Mouse (Mus musculus): ENCODE data around the gene Agpat2.

Gene Agpat2

GRCm38 (mm10) chr2:26575378-26575777 lies 28.8 kb downstream of the Agpat2 start:
- no peak for DNase-seq (ENCODE audit: low read depth, low spot score)

DNA sequence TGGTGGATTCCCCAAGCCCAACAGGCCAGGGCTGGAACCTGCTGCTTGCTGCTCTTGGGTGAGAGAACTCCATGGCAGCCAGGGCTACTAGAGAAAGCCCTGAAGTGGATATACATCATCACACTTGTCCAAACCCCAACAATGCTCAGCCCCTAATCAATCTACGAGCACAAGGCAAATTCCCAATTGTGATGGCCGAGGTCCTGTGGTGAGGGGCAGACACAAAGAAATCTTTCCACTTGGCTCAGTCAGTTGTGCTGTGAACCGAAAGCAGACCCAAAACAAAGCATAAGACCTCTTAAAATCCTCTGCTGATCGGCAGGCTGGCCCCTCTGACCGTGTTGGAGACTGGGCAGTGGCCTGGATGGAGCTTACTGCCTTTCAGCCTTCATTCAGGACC lies 29.4 kb downstream of the Agpat2 start:
- DNase-seq (ENCODE audit: low read depth, low spot score): no peak

DNA sequence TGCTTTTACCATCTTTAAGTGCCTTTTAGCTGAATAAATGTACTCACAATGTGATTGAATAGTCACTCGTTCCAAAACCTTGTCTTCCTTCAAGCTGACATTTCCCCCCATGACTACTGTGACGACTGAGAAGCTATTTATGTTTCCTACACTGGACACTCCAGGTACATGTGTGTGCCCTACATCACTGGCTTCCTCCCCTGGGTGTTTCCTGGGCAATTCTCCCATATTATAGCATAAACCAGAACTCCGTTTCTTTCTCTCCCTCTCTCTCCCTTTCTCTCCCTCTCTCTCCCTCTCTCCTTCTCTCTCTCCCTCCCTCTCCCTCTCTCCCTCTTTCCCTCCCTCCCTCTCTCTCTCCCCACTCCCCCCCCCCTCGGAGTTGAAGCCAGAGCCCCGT lies 30.4 kb downstream of the Agpat2 start:
- no peak for DNase-seq (ENCODE audit: low read depth, low spot score)

DNA sequence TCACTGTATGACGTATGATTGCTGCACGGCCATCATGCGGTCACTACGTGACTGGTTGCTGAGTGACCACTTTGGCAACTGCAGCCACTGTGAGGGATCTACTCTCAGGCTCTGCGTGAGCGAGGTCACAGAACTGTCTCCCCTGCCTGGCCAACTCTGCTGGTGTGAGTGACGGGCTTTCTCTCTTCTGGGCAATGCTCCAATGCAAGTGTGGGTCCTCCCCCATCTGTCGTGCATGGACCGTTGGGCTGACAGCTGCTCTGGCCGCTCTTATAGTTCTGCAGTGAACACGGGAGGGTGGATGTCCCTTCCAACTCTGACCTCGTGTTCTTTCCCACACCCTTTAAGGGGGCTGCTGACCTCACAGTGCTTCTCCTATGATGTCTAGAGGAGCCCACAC lies 30.8 kb downstream of the Agpat2 start:
- no peak for DNase-seq (ENCODE audit: low read depth, low spot score)

GRCm38 (mm10) chr2:26571826-26572225 lies 32.4 kb downstream of the Agpat2 start:
- DNase-seq (ENCODE audit: low read depth, low spot score): no peak

GRCm38 (mm10) chr2:26571400-26571799 lies 32.8 kb downstream of the Agpat2 start:
- no peak for DNase-seq (ENCODE audit: low read depth, low spot score)

GRCm38 (mm10) chr2:26570034-26570433 lies 34.2 kb downstream of the Agpat2 start:
- DNase-seq (ENCODE audit: low read depth, low spot score): peak; percentile 49

DNA sequence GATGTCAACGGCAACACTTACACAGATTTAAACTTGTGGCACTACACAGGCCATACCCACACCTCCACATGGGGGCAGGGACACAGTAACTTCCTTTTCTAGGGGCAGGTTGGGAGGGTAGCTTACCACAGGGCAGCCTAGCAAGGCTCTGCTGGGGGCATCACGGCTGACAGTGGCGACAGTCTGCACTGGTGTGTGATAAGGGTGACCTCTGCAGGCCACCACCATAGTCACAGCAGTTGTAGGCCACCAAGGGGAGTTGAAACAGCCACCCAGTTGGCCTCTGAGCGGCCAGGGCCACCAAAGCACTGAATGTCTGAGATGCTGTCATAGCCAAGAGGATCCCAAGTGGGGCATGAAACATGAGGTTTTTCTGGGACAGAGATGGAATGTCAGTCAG lies 38.0 kb downstream of the Agpat2 start:
- peak; percentile 72 for DNase-seq (ENCODE audit: low read depth, low spot score)

DNA sequence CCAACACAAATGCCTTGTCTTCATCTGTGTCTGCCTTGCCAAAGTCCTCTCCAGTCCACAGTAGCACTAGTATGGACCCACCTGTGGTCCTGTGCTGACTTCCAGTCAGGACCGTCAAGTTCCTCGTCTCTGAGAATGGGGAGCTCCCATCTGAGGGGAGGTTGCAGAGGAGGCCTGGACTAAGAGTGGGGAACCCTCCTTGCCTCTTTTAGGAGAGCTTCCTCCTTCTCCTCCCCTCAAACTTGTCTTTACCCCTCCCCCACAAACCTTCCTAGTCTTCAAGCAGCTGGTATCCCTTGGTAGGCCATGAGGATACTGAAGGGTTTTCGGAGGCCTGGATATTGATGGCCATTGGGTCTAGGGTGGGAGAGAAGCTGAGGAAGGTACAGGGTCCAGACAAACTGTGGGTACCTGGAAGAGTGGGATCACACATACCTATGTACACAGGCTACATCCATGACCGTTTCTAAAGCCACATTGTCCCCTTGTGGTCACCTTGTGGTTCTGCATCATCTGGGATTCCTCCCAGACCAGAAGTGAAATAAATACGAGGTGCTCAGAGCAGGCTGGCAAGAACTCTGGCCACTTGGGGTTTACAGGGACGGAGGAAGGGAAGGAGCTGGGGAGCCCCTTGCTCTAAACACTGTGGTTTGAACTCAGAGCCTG lies 42.7 kb downstream of the Agpat2 start:
- DNase-seq (ENCODE audit: low read depth, low spot score): peak; percentile 67

GRCm38 (mm10) chr2:26560506-26560905 lies 43.7 kb downstream of the Agpat2 start:
- DNase-seq (ENCODE audit: low read depth, low spot score): no peak

DNA sequence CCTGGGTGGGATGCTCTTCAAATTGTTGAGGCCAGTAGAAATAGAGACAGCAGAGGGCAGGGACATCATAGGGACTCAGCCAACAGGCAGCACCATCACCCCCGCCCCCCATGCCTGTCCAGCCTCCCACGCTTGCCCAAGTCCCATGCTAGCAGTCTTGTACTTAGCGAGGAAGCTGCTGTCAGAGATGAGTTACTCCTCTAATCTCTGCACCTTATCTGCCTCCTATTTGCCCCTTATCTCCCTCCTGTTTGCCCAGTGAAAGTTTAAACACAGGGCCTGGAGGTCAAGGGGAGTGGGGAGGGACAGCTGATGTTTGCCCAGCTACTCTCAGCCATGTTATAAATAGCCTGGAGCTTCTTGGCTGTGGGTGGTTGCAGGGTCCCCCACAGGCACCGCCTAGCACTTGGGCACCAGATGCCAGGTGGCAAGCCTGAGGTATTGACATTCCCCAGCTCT lies 47.7 kb downstream of the Agpat2 start:
- no peak for DNase-seq (ENCODE audit: low read depth, low spot score)

GRCm38 (mm10) chr2:26555076-26555475 lies 49.1 kb downstream of the Agpat2 start:
- DNase-seq (ENCODE audit: low read depth, low spot score): no peak

GRCm38 (mm10) chr2:26553904-26554303 lies 50.3 kb downstream of the Agpat2 start:
- no peak for DNase-seq (ENCODE audit: low read depth, low spot score)

DNA sequence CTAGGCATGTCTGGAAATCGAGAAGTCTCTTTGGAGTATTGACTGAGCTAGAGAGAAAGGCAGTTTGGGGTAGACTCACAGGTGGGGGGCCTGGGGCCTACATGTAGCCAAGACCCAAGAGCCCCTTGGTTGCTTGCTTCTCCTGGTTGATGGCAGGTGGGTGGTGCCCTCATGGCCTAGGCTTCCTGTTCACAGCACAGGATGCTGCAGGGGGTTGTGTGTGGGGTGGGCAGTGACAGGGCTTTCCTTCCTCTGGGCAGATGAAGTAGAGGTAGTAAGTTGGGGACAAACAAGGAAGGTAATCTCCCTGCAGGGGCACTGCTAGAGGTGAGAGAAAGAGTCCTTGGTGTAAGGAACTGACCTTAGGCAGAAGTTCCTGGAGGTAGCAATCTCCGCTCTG lies 52.2 kb downstream of the Agpat2 start:
- DNase-seq (ENCODE audit: low read depth, low spot score): no peak

DNA sequence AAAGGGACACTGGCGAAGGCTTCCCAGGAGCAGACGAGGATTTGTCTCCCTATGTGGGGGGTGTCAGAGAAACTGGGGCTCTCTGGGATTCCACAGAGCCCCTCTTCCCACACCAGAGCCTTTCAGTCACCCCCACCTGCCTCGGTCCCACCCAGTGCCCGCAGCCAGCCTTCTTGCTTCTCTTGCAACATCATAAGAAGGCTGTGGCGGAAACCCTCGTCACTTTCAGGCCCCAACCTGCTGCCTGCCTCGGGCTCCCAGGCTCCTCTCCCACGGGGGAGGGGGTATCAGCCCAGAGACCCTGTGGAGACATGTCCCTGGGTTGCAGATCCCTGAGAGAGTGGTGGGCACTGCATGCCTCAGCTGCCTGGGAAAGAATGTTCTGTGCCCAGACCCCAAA lies 52.8 kb downstream of the Agpat2 start:
- no peak for DNase-seq (ENCODE audit: low read depth, low spot score)

GRCm38 (mm10) chr2:26550777-26551176 lies 53.4 kb downstream of the Agpat2 start:
- no peak for DNase-seq (ENCODE audit: low read depth, low spot score)

DNA sequence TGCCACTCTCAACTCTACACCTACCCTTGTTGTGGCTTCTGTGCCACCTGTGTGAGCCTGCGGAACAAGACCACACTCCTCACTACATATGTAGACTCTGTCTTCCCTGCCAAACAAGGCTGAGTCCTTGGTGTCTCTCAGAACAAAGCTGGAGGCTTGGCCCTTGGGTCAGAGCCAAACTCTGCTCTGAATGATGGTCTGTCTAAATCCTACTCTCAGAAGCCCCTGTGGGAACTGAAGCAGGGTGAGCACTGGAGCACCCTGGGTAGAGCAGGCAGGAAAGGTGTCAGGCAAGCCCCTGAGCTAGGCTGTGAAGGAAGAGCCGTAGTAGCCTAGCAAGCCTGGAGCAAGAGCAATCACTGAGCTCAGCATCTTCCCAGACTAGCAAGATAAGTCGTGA lies 54.0 kb downstream of the Agpat2 start:
- DNase-seq (ENCODE audit: low read depth, low spot score): no peak

DNA sequence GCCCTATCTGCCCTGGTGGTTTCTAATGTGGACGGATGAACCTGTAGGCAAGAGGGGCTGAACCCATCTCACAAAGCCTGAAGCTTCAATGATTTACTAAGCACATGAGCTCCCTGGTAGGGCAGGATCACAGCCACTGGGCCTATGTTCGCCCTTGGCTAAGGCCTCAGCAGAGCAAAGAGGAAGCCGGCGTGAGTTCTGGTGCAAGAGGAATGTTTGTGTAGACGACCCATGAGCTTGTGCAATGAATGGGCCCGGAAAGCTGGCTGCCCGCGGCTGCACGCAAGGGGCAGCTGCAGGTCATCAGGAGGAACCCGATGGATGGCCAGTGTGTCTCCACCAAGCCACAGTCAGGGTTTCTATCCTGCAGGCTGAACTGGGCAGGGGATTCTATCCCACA lies 54.4 kb downstream of the Agpat2 start:
- DNase-seq (ENCODE audit: low read depth, low spot score): no peak

- no peak for DNase-seq (ENCODE audit: low read depth, low spot score)
Observed at GRCm38 (mm10) chr2:26547481-26547880, 56.7 kb downstream of the Agpat2 start.

- no peak for DNase-seq (ENCODE audit: low read depth, low spot score)
Observed at GRCm38 (mm10) chr2:26544265-26544664, 60.0 kb downstream of the Agpat2 start.

DNA sequence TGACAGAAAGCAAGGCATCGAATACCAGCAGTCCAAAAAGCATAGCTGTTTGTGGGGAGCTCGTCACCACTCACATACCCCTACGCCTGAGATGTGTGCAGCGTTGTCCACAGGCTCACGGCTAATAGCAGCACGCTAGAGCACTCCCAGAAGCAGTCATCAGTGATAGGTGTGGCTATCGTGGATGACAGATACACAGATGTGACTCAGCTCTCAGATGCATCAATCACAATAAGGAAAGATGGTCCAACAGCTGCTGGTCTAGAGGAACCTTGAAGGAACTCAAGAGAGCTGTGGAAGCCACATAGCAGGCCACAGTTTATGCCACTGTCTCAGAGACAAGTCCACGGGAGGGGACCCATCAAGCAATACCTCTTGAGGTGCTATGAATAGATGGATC lies 60.4 kb downstream of the Agpat2 start:
- DNase-seq (ENCODE audit: low read depth, low spot score): no peak

- no peak for DNase-seq (ENCODE audit: low read depth, low spot score)
Observed at GRCm38 (mm10) chr2:26543155-26543554, 61.1 kb downstream of the Agpat2 start.

Measured in A20 (cell line).